Mouse (Mus musculus): Measurements from ENCODE around the gene Blmh. TPM values are rescaled to one million over a fixed set of nuclear protein-coding genes. Genes with fewer than 3 reads are reported as not detected.

Blmh gene
- total and polyA plus RNA-seq, 2 experiments from 2014 or later, result 56.4 to 123 TPM

- H3K9me3 ChIP-seq (ENCODE audit: low read length), result no peaks in the 10 kb centered on the region
- WGBS, result 67% methylated on average over 4 of the region's 4 CpGs
- peaks cover 3% of the 10 kb centered on the region; the same call in 1 of the 2 replicates for H3K27me3 ChIP-seq (ENCODE audit: insufficient read depth, low read length)
- DNase-seq (ENCODE audit: low spot score) (no peak), ATAC-seq (no peak)
- H3K9ac ChIP-seq (replicated peaks; ENCODE audit: low read length), result no peak overlapping the region
- H3K36me3 ChIP-seq (ENCODE audit: insufficient read depth, low read length), result no peaks in the 10 kb centered on the region
- TF ChIP-seq CTCF (IDR thresholded peaks at IDR 0.05; ENCODE audit: low read depth), result no peak
- no peak overlapping the region for H3K4me2 ChIP-seq (ENCODE audit: low read depth, low read length)
- no peaks in the 10 kb centered on the region for H3K4me1 ChIP-seq (ENCODE audit: insufficient read depth, low read length)
- no peak overlapping the region for H3K27ac ChIP-seq
- H3K4me3 ChIP-seq (ENCODE audit: low read length), result no peak overlapping the region
These were observed 81.3 kb downstream of the Blmh start for GRCm38 (mm10) chr11:77005881-77006280.

- no peaks in the 10 kb centered on the region for H3K36me3 ChIP-seq (ENCODE audit: insufficient read depth, low read length)
- no peaks in the 10 kb centered on the region for H3K9me3 ChIP-seq (ENCODE audit: low read length)
- H3K4me1 ChIP-seq (ENCODE audit: insufficient read depth, low read length), result no peaks in the 10 kb centered on the region
- no peak overlapping the region for H3K4me3 ChIP-seq (ENCODE audit: low read length)
- no peak for DNase-seq (ENCODE audit: low spot score)
- no peak overlapping the region for H3K27ac ChIP-seq
- H3K9ac ChIP-seq (replicated peaks; ENCODE audit: low read length), result no peak overlapping the region
- H3K27me3 ChIP-seq (ENCODE audit: insufficient read depth, low read length), result no peaks in the 10 kb centered on the region
- no peak for ATAC-seq
- no peak for TF ChIP-seq CTCF (IDR thresholded peaks at IDR 0.05; ENCODE audit: low read depth)
- WGBS, result 44% methylated on average over 6 of the region's 6 CpGs
- H3K4me2 ChIP-seq (ENCODE audit: low read depth, low read length), result no peak overlapping the region
These were observed 82.0 kb downstream of the Blmh start for GRCm38 (mm10) chr11:77006616-77007015.

GRCm38 (mm10) chr11:77009069-77010025 is 84.7 kb downstream of the Blmh start:
- no peaks in the 10 kb centered on the region for H3K9me3 ChIP-seq (ENCODE audit: low read length)
- 79% methylated on average over 16 of the region's 16 CpGs for WGBS
- DNase-seq (ENCODE audit: low spot score), result no peak
- no peak for TF ChIP-seq CTCF (IDR thresholded peaks at IDR 0.05; ENCODE audit: low read depth)
- ATAC-seq, result no peak
- no peak overlapping the region for H3K9ac ChIP-seq (replicated peaks; ENCODE audit: low read length)
- no peaks in the 10 kb centered on the region for H3K36me3 ChIP-seq (ENCODE audit: insufficient read depth, low read length)
- H3K27me3 ChIP-seq (ENCODE audit: insufficient read depth, low read length), result no peaks in the 10 kb centered on the region
- H3K4me2 ChIP-seq (ENCODE audit: low read depth, low read length), result no peak overlapping the region
- H3K4me3 ChIP-seq (ENCODE audit: low read length), result no peak overlapping the region
- H3K27ac ChIP-seq, result no peak overlapping the region
- no peaks in the 10 kb centered on the region for H3K4me1 ChIP-seq (ENCODE audit: insufficient read depth, low read length)

- no peak for ATAC-seq
- no peak for DNase-seq (ENCODE audit: low spot score)
- Histone ChIP-seq H3K27ac (no peak overlapping the region), H3K9ac (replicated peaks; ENCODE audit: low read length) (no peak overlapping the region), H3K4me2 (ENCODE audit: low read depth, low read length) (no peak overlapping the region), H3K9me3 (ENCODE audit: low read length) (no peaks in the 10 kb centered on the region), H3K36me3 (ENCODE audit: insufficient read depth, low read length) (no peaks in the 10 kb centered on the region), H3K4me3 (ENCODE audit: low read length) (no peak overlapping the region), H3K27me3 (ENCODE audit: insufficient read depth, low read length) (no peaks in the 10 kb centered on the region), H3K4me1 (ENCODE audit: insufficient read depth, low read length) (no peaks in the 10 kb centered on the region)
- TF ChIP-seq CTCF (IDR thresholded peaks at IDR 0.05; ENCODE audit: low read depth), result no peak
- 81% methylated on average over 10 of the region's 10 CpGs for WGBS
These were observed 86.3 kb downstream of the Blmh start for GRCm38 (mm10) chr11:77010762-77011475.

- H3K27me3 ChIP-seq (ENCODE audit: insufficient read depth, low read length), result no peaks in the 10 kb centered on the region
- no peak for TF ChIP-seq CTCF (IDR thresholded peaks at IDR 0.05; ENCODE audit: low read depth)
- H3K36me3 ChIP-seq (ENCODE audit: insufficient read depth, low read length), result no peaks in the 10 kb centered on the region
- no peak overlapping the region for H3K9ac ChIP-seq (replicated peaks; ENCODE audit: low read length)
- no peak overlapping the region for H3K4me3 ChIP-seq (ENCODE audit: low read length)
- 79% methylated on average over 11 of the region's 11 CpGs for WGBS
- DNase-seq (ENCODE audit: low spot score), result no peak
- no peak overlapping the region for H3K27ac ChIP-seq
- no peaks in the 10 kb centered on the region for H3K4me1 ChIP-seq (ENCODE audit: insufficient read depth, low read length)
- H3K4me2 ChIP-seq (ENCODE audit: low read depth, low read length), result no peak overlapping the region
- H3K9me3 ChIP-seq (ENCODE audit: low read length), result no peaks in the 10 kb centered on the region
- ATAC-seq, result no peak
These were observed 93.4 kb downstream of the Blmh start for GRCm38 (mm10) chr11:77018046-77018445.

- Histone ChIP-seq H3K9me3 (ENCODE audit: low read length) (no peaks in the 10 kb centered on the region), H3K9ac (replicated peaks; ENCODE audit: low read length) (no peak overlapping the region), H3K4me1 (ENCODE audit: insufficient read depth, low read length) (no peaks in the 10 kb centered on the region), H3K27ac (no peak overlapping the region), H3K4me3 (ENCODE audit: low read length) (no peak overlapping the region), H3K36me3 (ENCODE audit: insufficient read depth, low read length) (no peaks in the 10 kb centered on the region), H3K27me3 (ENCODE audit: insufficient read depth, low read length) (no peaks in the 10 kb centered on the region), H3K4me2 (ENCODE audit: low read depth, low read length) (no peak overlapping the region)
- no peak for DNase-seq (ENCODE audit: low spot score)
- 79% methylated on average over 8 of the region's 8 CpGs for WGBS
- no peak for ATAC-seq
- no peak for TF ChIP-seq CTCF (IDR thresholded peaks at IDR 0.05; ENCODE audit: low read depth)
These were observed 94.9 kb downstream of the Blmh start for GRCm38 (mm10) chr11:77019539-77019938.
